Mouse (Mus musculus): ENCODE results near the gene Anxa9.

Gene Anxa9

GRCm38 (mm10) chr3:95313476-95313875 lies 6.5 kb upstream of the Anxa9 start:
- DNase-seq, result no peak

- no peak for DNase-seq
These were observed 5.6 kb upstream of the Anxa9 start for GRCm38 (mm10) chr3:95312623-95313022.

DNA sequence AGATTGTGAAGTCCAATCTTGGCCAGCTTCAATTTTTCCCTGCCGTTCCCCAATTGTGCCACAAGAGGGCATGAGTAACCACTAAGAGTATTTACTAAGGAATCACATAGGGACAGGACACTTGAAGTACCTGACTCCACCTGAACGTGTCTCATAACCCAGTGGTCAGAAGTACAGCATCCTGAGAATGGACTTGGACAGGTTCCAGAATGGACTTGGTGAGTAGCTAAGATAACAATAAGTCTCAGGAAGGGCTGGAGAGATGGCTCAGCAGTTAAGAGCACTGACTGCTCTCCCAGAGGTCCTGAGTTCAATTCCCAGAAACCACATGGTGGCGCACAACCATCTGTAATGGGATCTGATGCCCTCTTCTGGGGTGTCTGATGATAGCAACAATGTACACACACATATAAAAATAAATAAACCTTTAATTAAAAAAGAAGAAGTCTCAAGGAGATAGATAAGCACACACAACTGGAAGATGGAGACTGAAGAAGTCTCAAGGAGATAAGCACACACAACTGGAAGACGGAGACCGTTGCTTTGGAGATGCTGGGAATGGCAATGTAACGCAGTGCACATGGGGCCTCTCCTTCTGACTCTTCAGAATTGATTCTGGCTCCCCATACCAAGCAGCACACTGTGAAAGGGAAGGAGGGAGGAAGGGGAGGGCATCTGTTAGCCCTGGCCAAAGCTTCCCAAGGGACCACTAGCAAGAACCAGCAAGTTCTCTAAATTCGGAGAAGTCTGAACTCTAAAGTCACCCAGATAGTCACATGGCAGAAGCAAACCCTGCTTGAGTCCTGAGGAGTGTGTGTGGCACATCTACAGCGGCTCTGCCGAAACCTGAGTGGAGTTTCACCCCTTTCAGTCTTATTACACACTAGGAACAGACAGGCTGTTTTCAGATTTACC lies 4.2 kb upstream of the Anxa9 start:
- peak; percentile 66 for DNase-seq

- DNase-seq, result no peak
These were observed 3.5 kb upstream of the Anxa9 start for GRCm38 (mm10) chr3:95310496-95310895.

DNA sequence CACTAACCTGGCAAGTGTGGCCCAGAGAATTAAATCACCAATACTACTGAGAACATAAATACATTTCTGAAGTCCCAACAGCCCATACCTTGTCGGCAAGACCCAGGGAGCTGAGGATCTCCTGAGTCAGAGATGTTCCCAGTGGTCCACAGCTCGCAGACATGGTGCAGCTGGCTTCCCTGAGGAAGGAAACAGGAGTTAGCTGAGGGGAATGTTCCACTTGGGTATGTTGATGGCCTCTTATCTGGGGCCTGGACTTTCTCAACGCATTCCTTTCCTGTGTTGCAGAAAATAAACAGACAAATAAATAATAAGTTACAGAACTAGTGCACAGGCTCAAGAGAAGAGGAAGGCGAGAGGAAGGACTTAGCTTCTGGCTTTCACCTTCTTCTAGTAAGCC lies 732 bp downstream of the Anxa9 start:
- no peak for DNase-seq

DNA sequence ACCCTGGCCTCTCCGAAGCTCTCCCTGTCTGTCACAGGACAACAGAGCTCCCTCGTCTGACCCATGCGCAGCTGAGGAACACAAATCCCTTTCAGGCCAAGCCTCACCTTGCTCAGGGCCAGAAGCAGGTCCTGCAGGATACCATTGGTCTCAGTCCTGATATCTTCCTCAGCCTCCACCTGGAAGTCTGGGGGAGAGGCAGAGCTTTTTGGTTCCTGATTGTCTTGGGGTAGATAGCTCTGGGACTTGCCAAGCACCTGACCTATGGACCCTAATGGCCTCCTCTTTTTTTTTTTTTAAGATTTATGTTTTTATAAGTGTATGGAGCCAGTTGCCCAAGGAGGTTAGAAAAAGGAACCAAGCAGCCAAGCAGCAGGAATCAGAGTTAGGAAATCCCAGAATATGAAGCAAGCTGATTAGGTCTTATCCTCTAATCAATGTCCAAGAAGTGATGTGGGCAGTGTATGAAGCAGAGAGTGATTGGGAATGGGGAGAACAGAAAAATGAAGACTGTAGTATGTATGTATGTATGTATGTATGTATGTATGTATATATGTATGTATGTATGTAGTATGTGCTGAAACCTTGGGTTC lies 5.7 kb downstream of the Anxa9 start:
- no peak for DNase-seq

GRCm38 (mm10) chr3:95298018-95298417 lies 9.0 kb downstream of the Anxa9 start:
- no peak for DNase-seq

DNA sequence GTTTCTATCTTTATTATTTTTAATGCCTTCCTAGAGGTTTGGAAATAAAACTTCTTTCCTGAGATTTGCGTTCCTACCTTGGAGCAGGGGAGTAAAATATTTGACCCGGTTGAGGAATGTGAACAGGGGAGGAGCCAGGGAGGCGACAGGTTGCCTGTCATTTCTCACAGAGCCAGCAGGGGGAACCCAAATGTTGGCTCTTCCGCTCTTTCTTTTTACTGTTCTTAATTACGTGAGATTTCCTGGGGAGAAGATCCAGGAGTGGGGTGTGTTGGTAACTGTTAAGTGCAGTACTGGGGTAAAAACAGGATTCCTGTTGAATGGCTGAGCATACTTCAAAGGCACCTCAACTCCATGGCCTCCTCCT lies 10.9 kb downstream of the Anxa9 start:
- peak; percentile 58 for DNase-seq

DNA sequence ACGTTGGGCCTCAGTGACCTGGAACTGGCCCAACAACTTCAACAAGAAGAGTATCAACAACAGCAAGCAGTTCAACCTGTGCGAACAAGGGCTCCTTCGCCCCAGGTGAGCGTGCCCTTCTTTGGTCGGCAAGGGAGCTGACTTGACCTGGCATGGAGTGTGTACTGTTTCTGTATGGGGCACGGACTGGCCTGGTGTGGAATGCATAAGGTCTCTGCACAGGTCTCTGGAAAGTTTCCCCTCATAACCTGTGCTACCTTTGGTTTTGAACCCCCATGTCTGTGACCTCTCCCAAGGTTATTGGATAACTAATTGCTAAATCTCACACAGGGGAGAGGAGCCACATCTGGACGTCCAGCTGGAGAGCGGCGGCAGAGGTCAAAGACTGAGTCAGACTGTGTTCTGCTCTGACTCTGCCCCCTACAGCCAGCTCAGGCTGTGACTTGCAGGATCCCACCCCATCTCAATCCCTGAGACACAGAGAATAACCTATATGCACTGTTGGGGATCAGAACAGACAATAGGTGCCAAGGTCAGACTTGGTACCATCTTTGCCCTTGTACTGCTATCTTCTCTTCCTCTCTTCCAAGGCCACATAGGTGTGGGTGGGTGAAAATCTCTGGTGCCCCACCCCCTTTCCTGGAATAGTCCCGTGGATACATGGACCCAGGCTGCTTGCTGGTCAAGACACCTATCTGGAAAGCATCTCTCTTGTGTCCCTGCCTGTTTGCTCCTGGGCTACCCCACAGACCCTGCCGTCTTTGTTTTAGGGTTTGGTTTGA lies 11.5 kb downstream of the Anxa9 start:
- DNase-seq, result no peak

GRCm38 (mm10) chr3:95294718-95295117 lies 12.3 kb downstream of the Anxa9 start:
- no peak for DNase-seq

DNA sequence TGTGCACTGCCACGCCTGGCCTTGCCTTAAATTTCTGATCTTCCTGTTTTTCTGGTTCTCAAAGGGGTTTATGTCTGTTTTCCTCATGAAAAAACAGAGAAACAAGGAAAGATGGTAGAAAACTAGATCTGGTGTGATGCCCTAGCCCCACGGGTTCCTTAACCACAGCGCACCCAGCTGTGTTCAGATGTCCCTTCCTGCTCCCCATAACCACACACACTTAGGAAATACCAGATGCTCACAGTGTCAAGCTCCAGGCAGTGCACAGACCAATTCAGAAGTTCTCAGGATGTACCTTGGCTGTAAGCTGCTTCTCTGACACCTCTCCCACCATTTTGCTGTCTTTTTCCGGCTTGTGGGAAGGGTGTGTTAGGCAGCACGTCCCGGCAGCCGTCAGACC lies 12.7 kb downstream of the Anxa9 start:
- no peak for DNase-seq

DNA sequence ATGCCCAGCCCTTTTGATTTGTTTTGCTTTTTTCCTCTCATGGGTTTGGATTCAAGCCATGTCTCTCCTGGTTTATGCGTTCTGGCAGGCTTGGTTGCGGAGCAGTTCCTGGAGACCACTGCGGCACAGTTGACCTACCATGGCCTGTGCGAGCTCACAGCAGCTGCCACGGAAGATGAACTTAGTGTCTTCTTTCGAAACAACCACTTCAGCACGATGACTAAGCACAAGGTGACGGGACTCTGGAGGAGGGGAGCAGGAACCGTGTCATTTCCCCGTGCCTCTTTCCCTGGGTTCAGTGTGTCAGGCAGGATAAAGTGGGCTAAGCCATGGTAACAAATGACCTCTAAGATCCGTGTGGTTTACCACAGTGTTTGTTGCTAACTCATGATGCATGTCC lies 13.4 kb downstream of the Anxa9 start:
- DNase-seq, result no peak

DNA sequence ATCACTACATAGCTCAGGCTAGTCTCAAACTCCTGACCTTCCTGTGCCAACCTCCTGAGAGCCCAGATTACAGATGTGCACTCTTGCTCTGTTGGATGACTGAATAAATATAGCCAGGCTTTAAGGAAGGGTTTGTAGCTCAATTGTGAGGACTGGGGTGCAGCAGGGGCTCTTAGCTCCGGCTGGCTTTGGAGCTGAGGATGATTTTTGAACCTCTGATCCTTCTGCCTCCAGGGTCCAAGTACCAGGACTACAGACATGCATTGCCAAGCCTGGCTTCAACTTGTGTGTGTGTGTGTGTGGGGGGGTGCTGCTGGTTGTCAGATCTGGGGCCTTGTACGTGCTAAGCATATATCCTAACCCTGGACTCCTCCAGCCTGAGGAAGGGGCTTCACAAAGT lies 14.1 kb downstream of the Anxa9 start:
- DNase-seq, result no peak

DNA sequence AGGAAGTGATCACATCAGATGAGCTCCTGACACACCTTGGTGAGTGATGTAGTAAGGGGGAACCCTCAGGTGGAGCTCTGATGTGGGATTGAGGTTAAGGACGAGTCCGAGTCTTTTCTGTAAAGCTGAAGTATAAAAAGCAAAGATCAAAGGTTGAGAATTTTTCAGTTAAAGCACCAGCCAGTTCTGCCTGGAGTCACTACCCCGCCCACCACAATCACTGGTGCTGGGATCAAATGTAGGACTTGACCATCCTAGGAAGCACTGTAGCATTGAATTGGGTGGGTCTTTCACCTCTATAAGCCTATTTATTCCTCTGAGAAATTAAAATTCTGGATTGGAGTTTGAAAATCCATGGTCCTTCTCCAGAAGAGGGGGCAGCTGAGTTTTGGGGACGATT lies 15.9 kb downstream of the Anxa9 start:
- DNase-seq, result no peak

GRCm38 (mm10) chr3:95290156-95290555 lies 16.8 kb downstream of the Anxa9 start:
- no peak for DNase-seq

GRCm38 (mm10) chr3:95289419-95289818 lies 17.6 kb downstream of the Anxa9 start:
- DNase-seq, result no peak

- no peak for DNase-seq
These were observed 19.4 kb downstream of the Anxa9 start for GRCm38 (mm10) chr3:95287541-95287940.

GRCm38 (mm10) chr3:95286510-95286909 lies 20.5 kb downstream of the Anxa9 start:
- DNase-seq, result no peak

- DNase-seq, result no peak
These were observed 21.0 kb downstream of the Anxa9 start for GRCm38 (mm10) chr3:95286011-95286410.

DNA sequence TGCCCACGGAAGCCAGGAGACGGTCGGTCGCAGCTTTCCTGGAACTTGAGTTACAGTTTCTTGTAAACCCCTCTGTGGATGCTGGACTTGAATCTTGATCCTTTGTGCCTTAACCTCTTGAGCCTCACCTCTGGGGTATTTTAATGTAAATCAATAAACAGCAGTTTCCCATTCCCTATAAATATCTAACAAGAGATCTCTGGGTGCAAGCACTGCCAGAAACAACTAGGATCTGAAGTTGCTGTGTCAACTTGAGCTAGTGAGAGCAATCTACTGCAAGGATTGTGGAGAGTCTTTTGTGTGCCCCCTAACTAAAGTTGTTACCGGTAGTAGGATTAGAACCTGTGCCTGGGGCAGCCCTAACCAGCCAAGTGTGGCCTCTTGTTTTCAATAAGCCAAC lies 21.6 kb downstream of the Anxa9 start:
- no peak for DNase-seq

DNA sequence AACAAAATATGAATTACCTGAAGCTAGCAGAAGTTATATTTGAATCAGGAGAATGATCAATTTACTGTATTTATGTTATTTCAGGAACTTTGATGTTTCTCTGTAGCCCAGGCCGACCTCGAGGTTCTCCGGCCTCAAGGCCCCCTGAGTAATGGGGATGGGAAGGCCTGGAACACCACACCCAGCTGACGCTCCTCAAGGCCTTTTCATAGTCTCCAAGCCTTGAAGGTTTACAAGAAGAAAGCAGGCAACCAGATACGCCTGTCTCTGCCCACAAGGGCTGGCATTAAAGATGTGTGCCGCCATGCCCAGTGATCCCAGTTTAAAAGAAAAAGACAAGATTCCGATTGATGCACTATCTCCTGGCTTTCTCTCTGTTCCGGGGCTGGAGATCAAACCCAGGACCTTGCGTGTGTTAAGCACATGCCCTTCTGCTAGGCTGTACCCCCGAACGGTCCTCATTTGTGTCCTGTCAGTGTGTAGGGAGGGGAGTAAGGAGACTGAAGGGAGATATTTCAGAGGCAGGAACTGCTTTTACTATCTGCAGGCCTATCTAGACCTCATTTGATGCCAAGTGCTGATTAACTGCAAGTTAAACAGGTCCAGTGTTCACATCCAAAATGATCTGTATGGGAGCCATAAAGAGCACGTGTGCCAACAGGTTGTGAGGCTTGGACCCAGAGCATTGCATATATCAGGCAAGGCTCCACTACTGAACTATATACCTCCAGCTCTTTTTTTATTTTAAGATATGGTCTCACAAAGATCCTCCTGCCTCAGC lies 22.3 kb downstream of the Anxa9 start:
- DNase-seq, result no peak

- no peak for DNase-seq
These were observed 22.9 kb downstream of the Anxa9 start for GRCm38 (mm10) chr3:95284062-95284461.

DNA sequence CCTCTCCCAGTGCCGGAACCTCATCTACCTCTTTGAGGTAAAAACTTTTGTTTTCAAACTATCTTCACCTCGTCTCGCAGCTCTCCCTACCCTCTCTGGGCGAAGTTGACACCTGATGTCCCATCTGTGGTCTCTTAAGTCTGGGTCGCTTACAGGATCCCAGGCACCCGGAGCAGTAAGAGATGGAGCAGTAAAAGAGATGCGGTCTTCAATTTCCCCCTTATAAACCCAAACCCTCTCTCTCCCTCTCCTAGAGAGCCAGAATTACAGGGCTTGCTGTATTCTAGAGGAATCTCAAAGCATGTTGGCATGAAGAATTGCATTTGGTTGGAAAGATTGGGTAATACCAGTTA lies 23.4 kb downstream of the Anxa9 start:
- no peak for DNase-seq

Data from thymus, postnatal 25 days (tissue).